Mouse (Mus musculus): ENCODE data around the gene Hnrnpm. TPM values are rescaled to one million over a fixed set of nuclear protein-coding genes. Genes with fewer than 3 reads are reported as not detected.

Hnrnpm gene
- polyA plus RNA-seq, 2 experiments = 287 to 317 TPM

- no peak overlapping the region for H3K4me3 ChIP-seq (replicated peaks; ENCODE audit: low read length)
- no peaks in the 10 kb centered on the region for H3K9me3 ChIP-seq (ENCODE audit: control insufficient read depth, low read length)
- WGBS = 86% methylated on average over 1 of the region's 1 CpGs
- H3K4me2 ChIP-seq (replicated peaks; ENCODE audit: low read depth, low read length, severe bottlenecking) = no peak overlapping the region
- H3K36me3 ChIP-seq (ENCODE audit: control insufficient read depth, insufficient read depth, low read length) = no peaks in the 10 kb centered on the region; the same call in 1 of the 2 replicates
- H3K27ac ChIP-seq (replicated peaks; ENCODE audit: low read depth, low read length) = no peak overlapping the region
- DNase-seq (ENCODE audit: low spot score) (no peak), ATAC-seq (ENCODE audit: low FRiP score, low read depth) (no peak)
- H3K27me3 ChIP-seq (ENCODE audit: control insufficient read depth, insufficient read depth, low read length) = no peaks in the 10 kb centered on the region
- TF ChIP-seq POLR2A (IDR thresholded peaks at IDR 0.05; ENCODE audit: borderline replicate concordance, extremely low read depth, insufficient read depth, insufficient read length) = no peak
- H3K9ac ChIP-seq (ENCODE audit: low read depth, low read length, severe bottlenecking) = no peak overlapping the region
- peaks cover 5% of the 10 kb centered on the region; the same call in 1 of the 2 replicates for H3K4me1 ChIP-seq (ENCODE audit: control insufficient read depth, insufficient read depth, low read length)
Measured at GRCm38 (mm10) chr17:33714779-33715178, 28.1 kb upstream of the Hnrnpm start.

DNA sequence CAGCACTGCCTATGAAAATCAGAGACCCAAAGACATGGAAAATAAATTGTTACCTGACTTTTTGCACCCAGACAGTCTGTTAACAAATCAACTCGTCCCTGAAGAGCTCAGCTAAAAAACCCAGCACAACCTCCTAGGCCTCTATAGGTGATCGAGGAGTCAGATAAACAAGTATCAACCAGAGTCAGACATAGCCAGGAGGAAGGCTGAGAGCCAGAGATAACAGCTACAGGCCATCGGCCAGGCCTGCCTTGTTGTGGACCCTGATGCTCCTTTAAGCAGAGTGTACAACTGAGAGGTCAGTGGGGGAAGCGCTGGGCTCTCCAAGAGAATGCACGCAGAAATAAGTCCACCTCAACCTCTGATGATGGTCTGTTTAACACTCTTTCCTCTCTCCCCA is 26.6 kb upstream of the Hnrnpm start:
- H3K27ac ChIP-seq (replicated peaks; ENCODE audit: low read depth, low read length) = no peak overlapping the region
- no peak overlapping the region for H3K4me3 ChIP-seq (replicated peaks; ENCODE audit: low read length)
- no peak for DNase-seq (ENCODE audit: low spot score)
- peaks cover 8% of the 10 kb centered on the region for H3K36me3 ChIP-seq (ENCODE audit: control insufficient read depth, insufficient read depth, low read length)
- H3K27me3 ChIP-seq (ENCODE audit: control insufficient read depth, insufficient read depth, low read length) = no peaks in the 10 kb centered on the region
- no peak overlapping the region for H3K9ac ChIP-seq (ENCODE audit: low read depth, low read length, severe bottlenecking)
- peaks cover 5% of the 10 kb centered on the region; the same call in 1 of the 2 replicates for H3K4me1 ChIP-seq (ENCODE audit: control insufficient read depth, insufficient read depth, low read length)
- no peak for ATAC-seq (ENCODE audit: low FRiP score, low read depth)
- no peak for TF ChIP-seq POLR2A (IDR thresholded peaks at IDR 0.05; ENCODE audit: borderline replicate concordance, extremely low read depth, insufficient read depth, insufficient read length)
- no peak overlapping the region for H3K4me2 ChIP-seq (replicated peaks; ENCODE audit: low read depth, low read length, severe bottlenecking)
- H3K9me3 ChIP-seq (ENCODE audit: control insufficient read depth, low read length) = no peaks in the 10 kb centered on the region
- 72% methylated on average over 5 of the region's 5 CpGs for WGBS

DNA sequence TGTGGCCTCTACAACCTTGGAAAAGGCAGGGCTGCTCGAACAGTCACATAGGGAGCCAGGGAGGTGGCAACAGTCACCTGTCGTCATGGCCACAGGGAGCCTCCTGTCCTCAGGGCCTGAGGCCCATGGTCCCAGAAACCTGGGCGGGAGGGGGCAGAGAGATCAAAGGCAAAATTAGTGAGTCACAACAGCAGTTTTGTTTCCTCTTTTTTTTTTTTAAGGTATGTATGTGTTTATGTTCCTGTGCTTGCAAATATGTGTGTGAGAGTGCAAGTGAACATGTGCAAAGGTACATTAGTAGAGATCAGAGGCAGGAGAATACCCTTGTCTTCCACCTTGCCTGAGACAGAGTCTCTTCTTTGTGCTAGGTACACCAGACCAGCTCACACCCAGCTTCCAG is 23.2 kb upstream of the Hnrnpm start:
- ATAC-seq (ENCODE audit: low FRiP score, low read depth) = no peak
- H3K4me3 ChIP-seq (replicated peaks; ENCODE audit: low read length) = no peak overlapping the region
- no peak overlapping the region for H3K4me2 ChIP-seq (replicated peaks; ENCODE audit: low read depth, low read length, severe bottlenecking)

DNA sequence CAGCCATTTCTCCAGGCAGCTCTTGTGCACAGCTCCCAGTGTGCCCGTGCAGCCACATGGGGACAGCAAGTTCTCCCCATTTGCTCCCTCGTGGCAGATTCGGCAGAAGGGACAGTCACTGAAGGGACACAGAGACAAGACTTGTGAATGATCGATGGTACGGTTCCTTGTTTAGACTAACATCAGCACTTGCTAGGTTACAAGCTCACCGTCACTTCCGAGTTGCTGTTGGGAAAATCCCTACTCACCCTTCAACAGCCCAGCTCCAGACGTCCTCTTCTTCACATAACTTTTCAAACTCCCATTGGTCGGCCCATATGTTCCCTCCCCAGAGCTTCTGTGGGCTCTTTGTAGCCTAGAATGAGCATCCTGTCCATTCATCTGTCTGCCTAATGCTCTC is 16.4 kb upstream of the Hnrnpm start:
- Histone ChIP-seq H3K9me3 (ENCODE audit: control insufficient read depth, low read length) (no peaks in the 10 kb centered on the region), H3K4me1 (ENCODE audit: control insufficient read depth, insufficient read depth, low read length) (no peaks in the 10 kb centered on the region), H3K4me3 (replicated peaks; ENCODE audit: low read length) (no peak overlapping the region), H3K27ac (replicated peaks; ENCODE audit: low read depth, low read length) (no peak overlapping the region), H3K36me3 (ENCODE audit: control insufficient read depth, insufficient read depth, low read length) (peaks cover 16% of the 10 kb centered on the region), H3K4me2 (replicated peaks; ENCODE audit: low read depth, low read length, severe bottlenecking) (no peak overlapping the region), H3K27me3 (ENCODE audit: control insufficient read depth, insufficient read depth, low read length) (no peaks in the 10 kb centered on the region), H3K9ac (ENCODE audit: low read depth, low read length, severe bottlenecking) (no peak overlapping the region)
- ATAC-seq (ENCODE audit: low FRiP score, low read depth) (no peak), DNase-seq (ENCODE audit: low spot score) (no peak)
- 87% methylated on average over 9 of the region's 9 CpGs for WGBS
- TF ChIP-seq POLR2A (IDR thresholded peaks at IDR 0.05; ENCODE audit: borderline replicate concordance, extremely low read depth, insufficient read depth, insufficient read length) = no peak

More for the DNA sequence above, 23.2 kb upstream of the Hnrnpm start:
- H3K27ac ChIP-seq (replicated peaks; ENCODE audit: low read depth, low read length) = no peak overlapping the region
- H3K9ac ChIP-seq (ENCODE audit: low read depth, low read length, severe bottlenecking) = no peak overlapping the region
- H3K27me3 ChIP-seq (ENCODE audit: control insufficient read depth, insufficient read depth, low read length) = no peaks in the 10 kb centered on the region
- no peaks in the 10 kb centered on the region for H3K4me1 ChIP-seq (ENCODE audit: control insufficient read depth, insufficient read depth, low read length)
- peaks cover 14% of the 10 kb centered on the region for H3K36me3 ChIP-seq (ENCODE audit: control insufficient read depth, insufficient read depth, low read length)
- 72% methylated on average over 3 of the region's 3 CpGs for WGBS
- H3K9me3 ChIP-seq (ENCODE audit: control insufficient read depth, low read length) = no peaks in the 10 kb centered on the region
- DNase-seq (ENCODE audit: low spot score) = no peak
- no peak for TF ChIP-seq POLR2A (IDR thresholded peaks at IDR 0.05; ENCODE audit: borderline replicate concordance, extremely low read depth, insufficient read depth, insufficient read length)

DNA sequence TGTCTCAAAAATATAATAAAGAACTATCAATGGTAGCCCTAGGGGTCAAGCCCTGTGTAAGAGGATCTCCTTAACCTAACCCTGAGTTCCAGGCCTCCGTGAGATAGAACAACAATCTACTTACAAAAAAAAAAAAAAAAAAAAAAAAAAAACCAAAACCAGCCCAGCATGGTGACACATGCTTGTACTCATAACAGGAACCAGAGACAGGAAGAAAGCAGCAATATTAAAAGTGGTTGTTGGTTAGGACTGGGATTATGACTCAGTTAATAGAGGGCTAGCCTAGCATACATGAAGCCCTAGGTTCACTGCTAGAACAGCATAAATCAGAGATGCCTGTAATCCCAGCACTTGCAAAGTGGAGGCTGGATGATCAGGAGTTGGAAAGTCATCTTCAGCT is 15.5 kb upstream of the Hnrnpm start:
- DNase-seq (ENCODE audit: low spot score) = no peak
- Histone ChIP-seq H3K4me3 (replicated peaks; ENCODE audit: low read length) (no peak overlapping the region), H3K9ac (ENCODE audit: low read depth, low read length, severe bottlenecking) (no peak overlapping the region), H3K4me1 (ENCODE audit: control insufficient read depth, insufficient read depth, low read length) (no peaks in the 10 kb centered on the region), H3K27ac (replicated peaks; ENCODE audit: low read depth, low read length) (no peak overlapping the region), H3K36me3 (ENCODE audit: control insufficient read depth, insufficient read depth, low read length) (peaks cover 19% of the 10 kb centered on the region), H3K27me3 (ENCODE audit: control insufficient read depth, insufficient read depth, low read length) (no peaks in the 10 kb centered on the region), H3K9me3 (ENCODE audit: control insufficient read depth, low read length) (no peaks in the 10 kb centered on the region), H3K4me2 (replicated peaks; ENCODE audit: low read depth, low read length, severe bottlenecking) (no peak overlapping the region)
- no peak for ATAC-seq (ENCODE audit: low FRiP score, low read depth)
- no peak for TF ChIP-seq POLR2A (IDR thresholded peaks at IDR 0.05; ENCODE audit: borderline replicate concordance, extremely low read depth, insufficient read depth, insufficient read length)
- WGBS = 69% methylated on average over 1 of the region's 1 CpGs

DNA sequence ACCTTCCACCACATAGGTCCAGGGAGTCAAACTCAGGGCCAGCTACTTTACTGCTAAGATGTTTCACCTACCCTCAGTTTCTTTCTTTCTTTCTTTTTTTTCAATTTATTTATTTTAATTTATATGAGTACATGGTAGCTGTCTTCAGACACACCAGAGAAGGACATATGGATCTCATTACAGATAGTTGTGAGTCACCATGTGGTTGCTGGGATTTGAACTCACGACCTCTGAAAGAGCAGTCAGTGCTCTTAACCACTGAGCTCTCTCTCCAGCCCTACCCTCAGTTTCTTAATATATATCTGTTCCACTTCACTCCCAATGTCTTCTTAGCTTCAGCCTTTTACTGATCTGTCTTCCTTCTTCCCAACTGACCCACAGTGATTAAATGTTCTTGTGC is 8.8 kb upstream of the Hnrnpm start:
- H3K36me3 ChIP-seq (ENCODE audit: control insufficient read depth, insufficient read depth, low read length) = peaks cover 28% of the 10 kb centered on the region
- no peak overlapping the region for H3K4me3 ChIP-seq (replicated peaks; ENCODE audit: low read length)
- H3K4me2 ChIP-seq (replicated peaks; ENCODE audit: low read depth, low read length, severe bottlenecking) = no peak overlapping the region
- H3K9ac ChIP-seq (ENCODE audit: low read depth, low read length, severe bottlenecking) = no peak overlapping the region
- H3K9me3 ChIP-seq (ENCODE audit: control insufficient read depth, low read length) = no peaks in the 10 kb centered on the region
- ATAC-seq (ENCODE audit: low FRiP score, low read depth) (no peak), DNase-seq (ENCODE audit: low spot score) (no peak)
- 67% methylated on average over 1 of the region's 1 CpGs for WGBS
- H3K27me3 ChIP-seq (ENCODE audit: control insufficient read depth, insufficient read depth, low read length) = no peaks in the 10 kb centered on the region
- TF ChIP-seq POLR2A (IDR thresholded peaks at IDR 0.05; ENCODE audit: borderline replicate concordance, extremely low read depth, insufficient read depth, insufficient read length) = no peak
- no peaks in the 10 kb centered on the region for H3K4me1 ChIP-seq (ENCODE audit: control insufficient read depth, insufficient read depth, low read length)
- H3K27ac ChIP-seq (replicated peaks; ENCODE audit: low read depth, low read length) = no peak overlapping the region
